Mouse (Mus musculus): ENCODE measurements at regions not wholly inside any gene's neighbourhood (a gene's known extent, or its start where the extent isn't known, plus 50 kb on each side); places are given as distances from the start of the nearest gene placed in this dataset.

GRCm38 (mm10) chr5:119149389-119150185 is 520.9 kb upstream of the Tbx3 start:
- DNase-seq (ENCODE audit: low spot score): no peak

GRCm38 (mm10) chr5:119153086-119153485 is 517.4 kb upstream of the Tbx3 start:
- DNase-seq (ENCODE audit: low spot score): no peak

GRCm38 (mm10) chr5:119156638-119157037 is 513.8 kb upstream of the Tbx3 start:
- DNase-seq (ENCODE audit: low spot score): no peak

GRCm38 (mm10) chr5:119158171-119158570 is 512.3 kb upstream of the Tbx3 start:
- no peak for DNase-seq (ENCODE audit: low spot score)

- DNase-seq (ENCODE audit: low spot score): no peak
Observed at GRCm38 (mm10) chr5:119162132-119162675, 508.3 kb upstream of the Tbx3 start.

GRCm38 (mm10) chr5:119167718-119168117 is 502.8 kb upstream of the Tbx3 start:
- peak; percentile 50 for DNase-seq (ENCODE audit: low spot score)

GRCm38 (mm10) chr5:119169274-119169673 is 501.2 kb upstream of the Tbx3 start:
- DNase-seq (ENCODE audit: low spot score): no peak

GRCm38 (mm10) chr5:119171626-119172025 is 498.8 kb upstream of the Tbx3 start:
- no peak for DNase-seq (ENCODE audit: low spot score)

- DNase-seq (ENCODE audit: low spot score): no peak
Observed at GRCm38 (mm10) chr5:119178805-119179204, 491.7 kb upstream of the Tbx3 start.

GRCm38 (mm10) chr5:119183545-119184047 is 486.9 kb upstream of the Tbx3 start:
- no peak for DNase-seq (ENCODE audit: low spot score)

- DNase-seq (ENCODE audit: low spot score): no peak
Observed at GRCm38 (mm10) chr5:119186611-119187010, 483.9 kb upstream of the Tbx3 start.

GRCm38 (mm10) chr5:119188476-119188875 is 482.0 kb upstream of the Tbx3 start:
- DNase-seq (ENCODE audit: low spot score): no peak

GRCm38 (mm10) chr5:119193699-119194681 is 476.5 kb upstream of the Tbx3 start:
- DNase-seq (ENCODE audit: low spot score): no peak

GRCm38 (mm10) chr5:119199906-119200305 is 470.6 kb upstream of the Tbx3 start:
- no peak for DNase-seq (ENCODE audit: low spot score)

GRCm38 (mm10) chr5:119201251-119201650 is 469.2 kb upstream of the Tbx3 start:
- DNase-seq (ENCODE audit: low spot score): no peak

- DNase-seq (ENCODE audit: low spot score): no peak
Observed at GRCm38 (mm10) chr5:119204736-119205135, 465.7 kb upstream of the Tbx3 start.

GRCm38 (mm10) chr5:119208077-119208476 is 462.4 kb upstream of the Tbx3 start:
- no peak for DNase-seq (ENCODE audit: low spot score)

GRCm38 (mm10) chr5:119213196-119213595 is 457.3 kb upstream of the Tbx3 start:
- DNase-seq (ENCODE audit: low spot score): peak; percentile 16

- DNase-seq (ENCODE audit: low spot score): no peak
Observed at GRCm38 (mm10) chr5:119213692-119214357, 456.6 kb upstream of the Tbx3 start.

GRCm38 (mm10) chr5:119214937-119215336 is 455.5 kb upstream of the Tbx3 start:
- no peak for DNase-seq (ENCODE audit: low spot score)

GRCm38 (mm10) chr5:119215364-119215763 is 455.1 kb upstream of the Tbx3 start:
- no peak for DNase-seq (ENCODE audit: low spot score)

GRCm38 (mm10) chr5:119216146-119216545 is 454.3 kb upstream of the Tbx3 start:
- DNase-seq (ENCODE audit: low spot score): no peak

Measured in lung, postnatal 25 days (tissue).